ENCODE assay signal across 27 mouse cellular contexts in the genomic region with DNA sequence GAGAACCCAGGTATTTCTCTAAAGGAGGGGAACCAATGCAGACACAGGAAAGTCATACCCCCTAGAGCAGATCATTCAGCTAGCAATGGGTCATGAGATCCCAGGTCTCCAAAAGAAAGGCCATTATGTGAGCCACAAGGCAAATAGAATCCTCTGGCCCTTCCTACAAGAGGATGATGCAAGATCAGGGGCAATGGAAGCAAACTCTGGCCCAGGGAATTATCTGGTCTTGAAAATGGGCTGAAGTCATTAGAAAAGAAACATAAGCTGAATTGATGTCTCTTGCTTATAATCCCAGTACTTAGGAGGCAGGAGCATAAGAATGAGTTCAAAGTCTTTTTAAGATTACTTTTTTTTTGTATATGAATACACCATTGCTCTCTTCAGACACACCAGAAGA. TPM values are rescaled to one million over a fixed set of nuclear protein-coding genes. Genes with fewer than 3 reads are reported as not detected.
"Had no signal": no experiment of that assay in that cellular context is flagged by ENCODE, and none has a peak within 500 bp of the region (broad histone marks: within the 10 kb centered on the region; RNA-seq: fewer than 3 reads in every experiment).

No protein-coding gene starts in this region.

- H3K9me3 ChIP-seq: limb, embryonic 13.5 days; liver, embryonic 13.5 days; midbrain, embryonic 12.5 days; midbrain, embryonic 15.5 days; neural tube, embryonic 13.5 days; stomach, embryonic 15.5 days had no signal

- H3K27ac ChIP-seq: liver, embryonic 13.5 days; macrophage; midbrain, embryonic 12.5 days; midbrain, embryonic 15.5 days; neural tube, embryonic 13.5 days had no signal

- ATAC-seq: midbrain, embryonic 15.5 days had no signal

- DNase-seq: kidney, adult 18-20 months; kidney, postnatal 14 days; layer of hippocampus, adult 9-11 months; layer of hippocampus, postnatal 36 days; left cerebral cortex, postnatal 4 days; liver, embryonic 13.5 days; lung, adult 2 months; lung, postnatal 14 days; retina, postnatal 1 day; right cerebral cortex, postnatal 25 days; spleen, adult 18-20 months; thymus, adult 2 months; thymus, postnatal 14 days; thymus, postnatal 4 days had no signal

- H3K36me3 ChIP-seq: liver, embryonic 13.5 days; midbrain, embryonic 12.5 days; midbrain, embryonic 15.5 days; neural tube, embryonic 13.5 days; stomach, embryonic 15.5 days had no signal

- H3K4me3 ChIP-seq: left cerebral cortex, adult 2 months; limb, embryonic 13.5 days; liver, embryonic 13.5 days; midbrain, embryonic 12.5 days; midbrain, embryonic 15.5 days; neural tube, embryonic 13.5 days; stomach, embryonic 15.5 days had no signal

- H3K27me3 ChIP-seq: limb, embryonic 13.5 days; liver, embryonic 13.5 days; midbrain, embryonic 12.5 days; midbrain, embryonic 15.5 days; neural tube, embryonic 13.5 days; stomach, embryonic 15.5 days had no signal

- H3K9ac ChIP-seq: limb, embryonic 13.5 days; liver, embryonic 13.5 days; midbrain, embryonic 12.5 days; midbrain, embryonic 15.5 days; neural tube, embryonic 13.5 days; stomach, embryonic 15.5 days had no signal

- H3K4me2 ChIP-seq: limb, embryonic 13.5 days; liver, embryonic 13.5 days; midbrain, embryonic 12.5 days; midbrain, embryonic 15.5 days; neural tube, embryonic 13.5 days; stomach, embryonic 15.5 days had no signal

- H3K4me1 ChIP-seq: midbrain, embryonic 12.5 days; midbrain, embryonic 15.5 days; stomach, embryonic 15.5 days had no signal

RNA-seq across cellular contexts. Expression of a gene that starts 35.2 kb away (rescaled TPM):
- total RNA-seq: megakaryocyte, adult 5-6 weeks; neutrophil, adult 5-6 weeks had no signal
- polyA plus RNA-seq: macrophage had no signal

RNA-seq across cellular contexts. Expression of a gene that starts 35.6 kb away (rescaled TPM):
- total RNA-seq: layer of hippocampus, adult 18-20 months; layer of hippocampus, postnatal 36 days; left cerebral cortex, adult 2 months; left cerebral cortex, postnatal 14 days; left cerebral cortex, postnatal 4 days; liver, adult 2 months; megakaryocyte, adult 5-6 weeks; neutrophil, adult 5-6 weeks had no signal
- polyA plus RNA-seq: liver, embryonic 13.5 days; liver, embryonic 16.5 days; macrophage; midbrain, embryonic 12.5 days; midbrain, embryonic 15.5 days; neural tube, embryonic 13.5 days had no signal
